Mouse (Mus musculus): ENCODE measurements around the gene Plekho2. TPM values are rescaled to one million over a fixed set of nuclear protein-coding genes. Genes with fewer than 3 reads are reported as not detected.
A peak's percentile ranks its signal among the peaks of the same experiment; 100 is the strongest.

Gene Plekho2
- total and polyA plus RNA-seq, 3 experiments, result 7.6 to 12.9 TPM; not detected in 1

DNA sequence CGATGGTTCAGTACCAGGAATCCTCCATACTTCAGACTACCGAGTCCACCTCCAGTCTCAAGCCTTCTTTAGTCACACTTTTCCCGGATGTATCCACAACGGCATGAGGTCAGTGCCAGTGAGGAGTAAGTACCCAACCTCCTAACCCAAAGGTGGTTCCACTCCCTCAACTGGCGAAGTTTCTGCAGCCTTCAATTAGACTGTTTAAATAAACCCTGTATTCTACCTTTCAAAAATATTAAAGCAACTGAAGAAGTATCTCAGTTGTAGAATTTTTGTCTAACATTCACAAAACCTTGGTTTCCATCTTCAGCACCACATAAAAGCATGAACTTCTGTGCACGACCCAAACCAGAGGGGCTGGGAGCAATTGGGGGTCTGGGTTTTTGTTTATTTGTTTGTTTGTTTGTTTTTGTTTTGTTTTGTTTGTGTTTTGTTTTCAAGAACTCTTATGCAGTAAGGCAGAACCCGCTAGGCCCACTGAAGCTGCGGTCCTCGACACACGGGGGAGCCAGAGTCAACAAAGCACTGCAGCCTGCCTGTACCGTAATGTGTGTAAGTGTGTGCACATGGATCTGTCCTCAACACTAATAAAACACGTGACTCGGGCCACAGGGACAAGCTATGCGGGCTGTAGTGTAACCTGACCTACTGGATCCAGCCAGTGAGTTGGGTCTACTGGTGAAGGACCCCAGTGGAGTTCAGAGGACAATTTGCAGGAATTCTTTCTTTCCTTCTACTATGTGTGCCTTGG is 56.1 kb downstream of the Plekho2 start:
- no peak overlapping the region for H3K27ac ChIP-seq (ENCODE audit: control insufficient read depth, low read depth, low read length)

GRCm38 (mm10) chr9:65520505-65520876 is 59.3 kb downstream of the Plekho2 start:
- H3K79me2 ChIP-seq (ENCODE audit: control insufficient read depth, insufficient read depth, low read length, poor library complexity), result no peaks in the 10 kb centered on the region
- no peak overlapping the region for H3K27ac ChIP-seq (ENCODE audit: control insufficient read depth, low read depth, low read length)
- H3K27me3 ChIP-seq (ENCODE audit: control insufficient read depth in 1 of 2, insufficient read depth in 2 of 2, low read length in 2 of 2), result no peaks in the 10 kb centered on the region
- TF ChIP-seq POLR2AphosphoS2 (IDR thresholded peaks at IDR 0.05; ENCODE audit: low read length) (no peak), GATA1 (IDR thresholded peaks at IDR 0.05; ENCODE audit: low read depth, low read length) (no peak), ZKSCAN1 (IDR thresholded peaks at IDR 0.05; ENCODE audit: low read depth, low read length) (no peak), MAFK (IDR thresholded peaks at IDR 0.05; ENCODE audit: borderline replicate concordance, low read depth, low read length) (no peak), E2F4 (IDR thresholded peaks at IDR 0.05; ENCODE audit: borderline replicate concordance, low read depth, low read length) (no peak), CTCF (IDR thresholded peaks at IDR 0.05 in 2 of 3, conservative IDR thresholded peaks at IDR 0.05 in 1 of 3; ENCODE audit: control insufficient read depth in 1 of 3, insufficient read depth in 1 of 3, low read depth in 2 of 3, low read length in 3 of 3, poor library complexity in 1 of 3, severe bottlenecking in 1 of 3) (no peak), RAD21 (IDR thresholded peaks at IDR 0.05; ENCODE audit: low read depth, low read length) (no peak), MAZ (IDR thresholded peaks at IDR 0.05; ENCODE audit: low read depth, low read length) (no peak), ZC3H11A (IDR thresholded peaks at IDR 0.05; ENCODE audit: low read depth, low read length) (no peak), JUND (IDR thresholded peaks at IDR 0.05; ENCODE audit: low read depth, low read length) (no peak), HCFC1 (IDR thresholded peaks at IDR 0.05; ENCODE audit: low read depth, low read length) (no peak), MYB (IDR thresholded peaks at IDR 0.05; ENCODE audit: low read depth, low read length) (no peak), SMC3 (IDR thresholded peaks at IDR 0.05; ENCODE audit: low read depth, low read length) (no peak), USF1 (IDR thresholded peaks at IDR 0.05; ENCODE audit: low read depth, low read length) (no peak), NRF1 (IDR thresholded peaks at IDR 0.05; ENCODE audit: insufficient read depth, low read depth, low read length, poor library complexity, severe bottlenecking) (no peak), ZMIZ1 (IDR thresholded peaks at IDR 0.05; ENCODE audit: low read depth, low read length) (no peak)
- H3K4me1 ChIP-seq (ENCODE audit: control insufficient read depth in 1 of 2, insufficient read depth in 2 of 2, low read length in 2 of 2), result peaks cover 0 to 3% of the 10 kb centered on the region in 2 experiments; a peak in 2 of 4 replicates
- no peak overlapping the region for H3K9ac ChIP-seq (ENCODE audit: control insufficient read depth, low read depth, low read length, poor library complexity, severe bottlenecking)
- no peaks in the 10 kb centered on the region for H3K36me3 ChIP-seq (ENCODE audit: control insufficient read depth in 1 of 2, insufficient read depth in 2 of 2, low read length in 2 of 2)
- no peak overlapping the region for H3K4me3 ChIP-seq (ENCODE audit: control insufficient read depth in 1 of 2, insufficient read depth in 1 of 2, low read depth in 2 of 2, low read length in 2 of 2)
- DNase-seq (ENCODE audit: low read depth, low spot score), result no peak
- H3K9me3 ChIP-seq (replicated peaks; ENCODE audit: insufficient read depth, low read length), result no peaks in the 10 kb centered on the region

More for the DNA sequence above, 56.1 kb downstream of the Plekho2 start:
- Histone ChIP-seq H3K9ac (ENCODE audit: control insufficient read depth, low read depth, low read length, poor library complexity, severe bottlenecking) (peak overlapping the region; percentile 32; the same call in 1 of the 2 replicates), H3K27me3 (ENCODE audit: control insufficient read depth in 1 of 2, insufficient read depth in 2 of 2, low read length in 2 of 2) (no peaks in the 10 kb centered on the region), H3K4me1 (ENCODE audit: control insufficient read depth in 1 of 2, insufficient read depth in 2 of 2, low read length in 2 of 2) (peaks cover 0 to 12% of the 10 kb centered on the region in 2 experiments; a peak in 3 of 4 replicates), H3K36me3 (ENCODE audit: control insufficient read depth in 1 of 2, insufficient read depth in 2 of 2, low read length in 2 of 2) (peaks cover 0 to 3% of the 10 kb centered on the region in 2 experiments; a peak in 2 of 4 replicates), H3K79me2 (ENCODE audit: control insufficient read depth, insufficient read depth, low read length, poor library complexity) (no peaks in the 10 kb centered on the region), H3K4me3 (ENCODE audit: control insufficient read depth in 1 of 2, insufficient read depth in 1 of 2, low read depth in 2 of 2, low read length in 2 of 2) (peak overlapping the region in 1 of 2 experiments; percentile 42; a peak in 1 of 4 replicates), H3K9me3 (replicated peaks; ENCODE audit: insufficient read depth, low read length) (no peaks in the 10 kb centered on the region)
- peak; percentile 89 for TF ChIP-seq MYC (IDR thresholded peaks at IDR 0.05; ENCODE audit: low read depth, low read length)
- TF ChIP-seq ZC3H11A (IDR thresholded peaks at IDR 0.05; ENCODE audit: low read depth, low read length), result peak; percentile 98
- TF ChIP-seq SMC3 (IDR thresholded peaks at IDR 0.05; ENCODE audit: low read depth, low read length), result peak; percentile 99
- TF ChIP-seq USF2 (IDR thresholded peaks at IDR 0.05; ENCODE audit: borderline replicate concordance in 1 of 2, insufficient read depth in 1 of 2, low read depth in 1 of 2, low read length in 2 of 2), result peak in 1 of 2 experiments; percentile 44; a peak in 1 of 4 replicates
- peak; percentile 99 for TF ChIP-seq RAD21 (IDR thresholded peaks at IDR 0.05; ENCODE audit: low read depth, low read length)
- peak; percentile 86 to 98 (median 95) for TF ChIP-seq CTCF (IDR thresholded peaks at IDR 0.05 in 2 of 3, conservative IDR thresholded peaks at IDR 0.05 in 1 of 3; ENCODE audit: control insufficient read depth in 1 of 3, insufficient read depth in 1 of 3, low read depth in 2 of 3, low read length in 3 of 3, poor library complexity in 1 of 3, severe bottlenecking in 1 of 3)
- TF ChIP-seq MYB (IDR thresholded peaks at IDR 0.05; ENCODE audit: low read depth, low read length), result no peak
- peak in 1 of 2 experiments; percentile 16; a peak in 1 of 4 replicates for TF ChIP-seq EP300 (IDR thresholded peaks at IDR 0.05; ENCODE audit: low read depth in 1 of 2, low read length in 2 of 2)
- TF ChIP-seq TCF12 (IDR thresholded peaks at IDR 0.05; ENCODE audit: low read depth, low read length), result 0 out of 2 replicates have a peak, but pooled peaks have one; percentile 14
- no peak for TF ChIP-seq TAL1 (IDR thresholded peaks at IDR 0.05; ENCODE audit: low read length)
- no peak for TF ChIP-seq ETS1 (IDR thresholded peaks at IDR 0.05; ENCODE audit: low read depth, low read length)
- peak; percentile 90 for TF ChIP-seq USF1 (IDR thresholded peaks at IDR 0.05; ENCODE audit: low read depth, low read length)
- TF ChIP-seq E2F4 (IDR thresholded peaks at IDR 0.05; ENCODE audit: borderline replicate concordance, low read depth, low read length), result no peak
- TF ChIP-seq GABPA (IDR thresholded peaks at IDR 0.05; ENCODE audit: low read depth, low read length), result peak; percentile 10; the same call in 1 of the 2 replicates
- TF ChIP-seq ZNF384 (IDR thresholded peaks at IDR 0.05; ENCODE audit: low read depth, low read length), result 0 out of 2 replicates have a peak, but pooled peaks have one; percentile 23
- no peak for TF ChIP-seq CHD1 (IDR thresholded peaks at IDR 0.05; ENCODE audit: low read depth, low read length)
- peak; percentile 77; the same call in 1 of the 2 replicates for TF ChIP-seq SIN3A (IDR thresholded peaks at IDR 0.05; ENCODE audit: low read length)
- TF ChIP-seq MXI1 (IDR thresholded peaks at IDR 0.05; ENCODE audit: low read depth, low read length), result peak; percentile 100
- TF ChIP-seq BHLHE40 (IDR thresholded peaks at IDR 0.05; ENCODE audit: borderline replicate concordance, low read depth, low read length), result peak; percentile 72; the same call in 1 of the 2 replicates
- peak; percentile 95 for TF ChIP-seq MAX (IDR thresholded peaks at IDR 0.05; ENCODE audit: low read length)
- DNase-seq (ENCODE audit: low read depth, low spot score), result peak; percentile 88

All from MEL (cell line).